Mouse (Mus musculus): ENCODE measurements at regions not wholly inside any gene's neighbourhood (a gene's known extent, or its start where the extent isn't known, plus 50 kb on each side); places are given as distances from the start of the nearest gene placed in this dataset.

GRCm38 (mm10) chr17:80785049-80785448, 56.8 kb upstream of the Map4k3 start:
- TF ChIP-seq CTCF (conservative IDR thresholded peaks at IDR 0.05; ENCODE audit: low read length) (no peak), NANOG (IDR thresholded peaks at IDR 0.05; ENCODE audit: borderline replicate concordance, low read length) (no peak), POU5F1 (IDR thresholded peaks at IDR 0.05; ENCODE audit: borderline replicate concordance, low read length) (no peak)
